ENCODE assay signal across 11 mouse cellular contexts in the genomic region with DNA sequence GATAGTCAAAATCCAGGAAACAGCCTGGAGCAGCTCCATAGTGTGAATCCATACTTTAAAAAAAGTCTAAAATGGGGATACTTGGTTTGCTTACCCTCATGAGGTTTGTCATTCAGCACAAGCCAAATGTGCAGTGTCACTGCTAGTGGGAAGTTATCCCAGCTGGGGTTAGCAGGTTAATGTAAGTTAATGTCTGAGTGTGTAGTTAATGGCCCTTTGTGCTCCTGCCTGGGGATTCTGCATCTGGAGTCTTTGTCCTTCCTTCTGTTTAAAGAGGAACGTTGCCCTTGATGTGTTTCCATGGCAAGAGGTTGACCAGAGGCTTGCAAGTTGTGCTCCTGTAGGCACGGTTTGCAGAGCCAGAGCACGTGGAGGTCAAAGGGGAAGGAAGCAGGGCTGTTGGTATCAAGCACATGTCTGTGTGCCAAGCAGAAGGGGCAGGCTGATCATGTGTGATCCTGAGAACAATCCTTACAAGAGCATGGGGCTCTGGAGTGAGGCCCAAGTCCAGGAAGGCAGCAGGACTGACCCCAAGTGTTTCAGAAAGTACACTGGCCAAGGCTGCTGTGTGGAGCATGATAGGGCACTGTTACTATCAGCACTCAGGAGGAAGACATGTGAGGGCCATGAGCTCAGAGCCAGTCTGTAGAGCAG. TPM values are rescaled to one million over a fixed set of nuclear protein-coding genes. Genes with fewer than 3 reads are reported as not detected.
A peak's percentile ranks its signal among the peaks of the same experiment; 100 is the strongest.
DNase-seq lines count a peak whose midpoint lies in the region; ATAC-seq and TF ChIP-seq lines count a peak whose summit lies in the region.
"Had no signal": no experiment of that assay in that cellular context is flagged by ENCODE, and none has a peak within 500 bp of the region (broad histone marks: within the 10 kb centered on the region; RNA-seq: fewer than 3 reads in every experiment).

No protein-coding gene starts in this region.

- peak; percentile 43 for DNase-seq in adrenal gland, adult 8-10 months
- no peak for DNase-seq in adrenal gland, postnatal 25 days
- DNase-seq in embryonic facial prominence, embryonic 14.5 days (ENCODE audit: low spot score), result no peak
- no peak for DNase-seq in lung, postnatal 0 days (ENCODE audit: low spot score)
- no peak for DNase-seq in urinary bladder, postnatal 14 days (ENCODE audit: low spot score)
- DNase-seq in gastrocnemius, adult 18-20 months (ENCODE audit: low spot score), result no peak
- DNase-seq in thymus, postnatal 10 days (ENCODE audit: low spot score in 2 of 2), result no peak
- DNase-seq: right cerebral cortex, postnatal 25 days had no signal

- H3K4me3 ChIP-seq in embryonic facial prominence, embryonic 14.5 days (ENCODE audit: low read depth, low read length), result no peak overlapping the region
- H3K4me3 ChIP-seq in kidney, embryonic 14.5 days (ENCODE audit: low read length), result no peak overlapping the region
- no peak overlapping the region for H3K4me3 ChIP-seq in lung, postnatal 0 days (ENCODE audit: low read depth, low read length)

- H3K27ac ChIP-seq in embryonic facial prominence, embryonic 14.5 days (replicated peaks; ENCODE audit: low read depth, low read length), result peak overlapping the region; percentile 65
- H3K27ac ChIP-seq in kidney, embryonic 14.5 days (ENCODE audit: low read depth, low read length), result peak overlapping the region; percentile 63
- H3K27ac ChIP-seq in lung, postnatal 0 days (ENCODE audit: low read length), result peak overlapping the region; percentile 34

- no peak for TF ChIP-seq CTCF in lung, postnatal 0 days (IDR thresholded peaks at IDR 0.05)

- H3K27me3 ChIP-seq in embryonic facial prominence, embryonic 14.5 days (replicated peaks; ENCODE audit: control insufficient read depth, insufficient read depth, low read length), result no peaks in the 10 kb centered on the region
- H3K27me3 ChIP-seq in kidney, embryonic 14.5 days (ENCODE audit: control insufficient read depth, insufficient read depth, low read length), result no peaks in the 10 kb centered on the region
- no peaks in the 10 kb centered on the region for H3K27me3 ChIP-seq in lung, postnatal 0 days (replicated peaks; ENCODE audit: insufficient read depth, low read length)

- H3K36me3 ChIP-seq in embryonic facial prominence, embryonic 14.5 days (ENCODE audit: control insufficient read depth, insufficient read depth, low read length), result no peaks in the 10 kb centered on the region
- peaks cover 4% of the 10 kb centered on the region; the same call in 1 of the 2 replicates for H3K36me3 ChIP-seq in kidney, embryonic 14.5 days (ENCODE audit: control insufficient read depth, insufficient read depth, low read length)
- no peaks in the 10 kb centered on the region for H3K36me3 ChIP-seq in lung, postnatal 0 days (ENCODE audit: insufficient read depth, low read length)

- H3K9ac ChIP-seq in embryonic facial prominence, embryonic 14.5 days (ENCODE audit: low read depth, low read length), result no peak overlapping the region
- H3K9ac ChIP-seq in kidney, embryonic 14.5 days (ENCODE audit: low read depth, low read length), result no peak overlapping the region
- no peak overlapping the region for H3K9ac ChIP-seq in lung, postnatal 0 days (replicated peaks; ENCODE audit: low read depth)

- WGBS in embryonic facial prominence, embryonic 14.5 days, result 6% methylated on average over 3 of the region's 3 CpGs
- WGBS in kidney, embryonic 14.5 days, result 4% methylated on average over 3 of the region's 3 CpGs
- 12% methylated on average over 3 of the region's 3 CpGs for WGBS in lung, postnatal 0 days

- no peak for TF ChIP-seq EP300 in lung, postnatal 0 days (IDR thresholded peaks at IDR 0.05)

- no peak overlapping the region for H3K4me2 ChIP-seq in embryonic facial prominence, embryonic 14.5 days (ENCODE audit: low read depth, low read length)
- no peak overlapping the region for H3K4me2 ChIP-seq in kidney, embryonic 14.5 days (replicated peaks; ENCODE audit: low read depth, low read length)
- no peak overlapping the region for H3K4me2 ChIP-seq in lung, postnatal 0 days (replicated peaks; ENCODE audit: low read depth, low read length)

- peaks cover 19% of the 10 kb centered on the region for H3K4me1 ChIP-seq in embryonic facial prominence, embryonic 14.5 days (ENCODE audit: control insufficient read depth, insufficient read depth, low read length)
- H3K4me1 ChIP-seq in kidney, embryonic 14.5 days (ENCODE audit: control insufficient read depth, insufficient read depth, low read length), result peaks cover 21% of the 10 kb centered on the region
- H3K4me1 ChIP-seq in lung, postnatal 0 days (ENCODE audit: insufficient read depth, low read depth, low read length), result peaks cover 25% of the 10 kb centered on the region; the same call in 1 of the 2 replicates

- ATAC-seq in embryonic facial prominence, embryonic 14.5 days (ENCODE audit: low read depth), result 0 out of 2 replicates have a peak, but pooled peaks have one; percentile 23
- ATAC-seq in kidney, embryonic 14.5 days (ENCODE audit: low FRiP score, low TSS enrichment), result peak; percentile 54
- peak; percentile 34; the same call in 1 of the 2 replicates for ATAC-seq in lung, postnatal 0 days

- no peaks in the 10 kb centered on the region for H3K9me3 ChIP-seq in embryonic facial prominence, embryonic 14.5 days (ENCODE audit: control insufficient read depth, low read length)
- no peaks in the 10 kb centered on the region for H3K9me3 ChIP-seq in kidney, embryonic 14.5 days (ENCODE audit: control insufficient read depth, low read length)
- no peaks in the 10 kb centered on the region for H3K9me3 ChIP-seq in lung, postnatal 0 days (ENCODE audit: low read length)

RNA-seq across cellular contexts. Expression of a gene that starts 24.7 kb away (rescaled TPM):
- total RNA-seq in adrenal gland, adult 8-10 months (2022), result 100 to 1,000 TPM in 2 of 4 experiments, 10 to 100 TPM in 2; 80.0 to 138 (median 105) TPM
- 70.0 and 98.9 TPM in 2 replicates for total RNA-seq in adrenal gland, postnatal 25 days (2021)
- polyA plus RNA-seq in embryonic facial prominence, embryonic 14.5 days (2014; fragmentation: Nextera tagmentation; extraction: Ambion mirVana), result 55.5 and 59.2 TPM in 2 replicates
- 34.7 and 80.1 TPM in 2 replicates for polyA plus RNA-seq in kidney, embryonic 14.5 days (2014; fragmentation: Nextera tagmentation; extraction: Ambion mirVana)
- polyA plus RNA-seq in lung, postnatal 0 days (2015; fragmentation: Nextera tagmentation; extraction: Ambion mirVana), result 50.5 and 53.5 TPM in 2 replicates
- 10 to 100 TPM; 54.4 to 65.7 TPM for total RNA-seq in gastrocnemius, adult 18-20 months (2021)

RNA-seq across cellular contexts. Expression of a gene that starts 41.3 kb away (rescaled TPM):
- total RNA-seq in adrenal gland, adult 8-10 months (2022), result not detected
- total RNA-seq in adrenal gland, postnatal 25 days (2021), result not detected in 2 replicates
- polyA plus RNA-seq in embryonic facial prominence, embryonic 14.5 days (2014; fragmentation: Nextera tagmentation; extraction: Ambion mirVana), result 0.31 and 0.57 TPM in 2 replicates
- polyA plus RNA-seq in kidney, embryonic 14.5 days (2014; fragmentation: Nextera tagmentation; extraction: Ambion mirVana), result 0.37 and 0.45 TPM in 2 replicates
- 0.13 and 0.17 TPM in 2 replicates for polyA plus RNA-seq in lung, postnatal 0 days (2015; fragmentation: Nextera tagmentation; extraction: Ambion mirVana)
- not detected for total RNA-seq in gastrocnemius, adult 18-20 months (2021)
- total RNA-seq: left cerebral cortex, adult 8-10 months had no signal
- polyA plus RNA-seq: cortical plate, adult 2 months had no signal
